Mouse (Mus musculus) thymus, postnatal 10 days (tissue): ENCODE results near the gene Zfp868.
"Not testable (repeated sequence)": the region's sequence is repeated elsewhere in the genome, so short reads cannot be mapped to it uniquely, and the experiment has no call there.

Experiments used
- DNase-seq, 2 experiments: peaks; one replicate each; pipeline ENCODE4 v3.0.0; 2021; ENCODE audit warnings: low spot score in 2 of 2

The Zfp868 gene

DNA sequence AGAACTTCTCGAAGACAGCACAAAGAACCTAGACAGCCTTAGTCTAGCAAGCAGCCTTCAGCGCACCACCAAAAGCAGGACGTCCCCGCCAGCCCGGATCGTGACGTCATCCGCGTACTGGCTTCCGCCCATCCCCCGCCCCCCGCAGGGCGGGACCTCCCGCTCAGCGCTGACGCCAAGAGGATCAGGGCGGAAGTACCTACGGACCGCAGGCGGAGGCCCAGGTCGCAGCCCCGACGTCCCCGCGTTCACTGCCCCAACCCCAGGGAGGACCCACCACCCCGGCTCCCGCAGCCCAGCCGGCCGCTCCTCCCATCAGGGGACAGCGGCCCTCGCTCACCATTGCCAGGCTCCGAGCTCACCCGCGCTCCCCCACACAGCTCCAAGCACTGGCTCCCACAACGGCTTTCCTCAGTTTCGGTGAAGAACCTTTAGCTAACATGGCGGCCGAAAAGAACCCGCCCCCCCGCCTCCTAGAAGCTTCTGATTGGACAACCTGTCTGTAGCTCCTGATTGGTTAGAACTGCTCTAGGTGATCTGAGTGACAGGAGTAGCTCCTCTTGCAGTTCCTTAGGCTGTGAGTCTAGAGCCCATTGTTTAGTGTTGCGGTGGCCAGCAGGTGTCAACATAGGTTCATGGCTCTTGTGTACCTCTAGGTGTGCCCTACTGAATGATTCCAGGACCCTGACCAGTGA lies at the start of gene Zfp868:
Zfp868 (minus strand) TSS at position 454 of the 695 bp plus-strand sequence.
- peak; percentile 98 to 99 for DNase-seq

DNA sequence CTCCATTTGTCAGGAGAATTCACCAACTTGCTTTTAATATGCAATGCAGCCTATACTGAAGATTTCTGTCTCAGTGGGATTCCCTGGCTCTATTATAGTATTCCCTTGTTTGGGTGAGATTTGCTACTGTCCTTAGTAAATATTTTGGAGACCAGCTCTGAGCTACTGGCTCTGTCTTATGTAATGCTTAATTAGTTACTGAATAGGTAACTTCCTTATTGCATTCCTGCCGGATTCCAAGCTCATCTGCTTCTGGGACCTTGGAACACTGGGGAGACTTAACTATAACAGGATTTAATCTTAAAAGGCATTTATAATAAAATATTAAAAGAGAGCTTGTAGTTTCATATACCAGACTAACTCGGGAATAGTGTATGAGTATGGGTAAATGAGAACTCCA lies 39.7 kb upstream of the Zfp868 start:
- DNase-seq = not testable (repeated sequence)

DNA sequence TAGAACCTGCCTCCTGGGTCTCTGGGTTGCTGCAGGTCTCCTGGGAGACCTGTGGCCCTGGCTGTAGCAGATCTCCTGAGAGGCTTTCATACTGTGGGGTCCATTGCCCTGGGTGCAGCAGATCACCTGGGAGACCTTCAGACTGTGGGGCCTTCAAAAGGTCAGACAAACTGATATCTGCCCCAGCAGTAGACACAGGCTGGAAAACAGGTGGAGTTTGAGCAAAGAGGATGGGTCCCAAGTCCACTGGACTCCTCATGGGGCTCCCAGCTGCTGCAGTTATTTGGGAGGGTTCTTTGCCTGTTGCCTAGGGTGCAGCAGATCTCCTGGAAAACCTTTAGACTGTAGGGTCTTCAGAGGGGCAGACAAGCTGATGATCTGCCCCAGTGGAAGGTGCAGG lies 35.9 kb upstream of the Zfp868 start:
- no peak for DNase-seq

DNA sequence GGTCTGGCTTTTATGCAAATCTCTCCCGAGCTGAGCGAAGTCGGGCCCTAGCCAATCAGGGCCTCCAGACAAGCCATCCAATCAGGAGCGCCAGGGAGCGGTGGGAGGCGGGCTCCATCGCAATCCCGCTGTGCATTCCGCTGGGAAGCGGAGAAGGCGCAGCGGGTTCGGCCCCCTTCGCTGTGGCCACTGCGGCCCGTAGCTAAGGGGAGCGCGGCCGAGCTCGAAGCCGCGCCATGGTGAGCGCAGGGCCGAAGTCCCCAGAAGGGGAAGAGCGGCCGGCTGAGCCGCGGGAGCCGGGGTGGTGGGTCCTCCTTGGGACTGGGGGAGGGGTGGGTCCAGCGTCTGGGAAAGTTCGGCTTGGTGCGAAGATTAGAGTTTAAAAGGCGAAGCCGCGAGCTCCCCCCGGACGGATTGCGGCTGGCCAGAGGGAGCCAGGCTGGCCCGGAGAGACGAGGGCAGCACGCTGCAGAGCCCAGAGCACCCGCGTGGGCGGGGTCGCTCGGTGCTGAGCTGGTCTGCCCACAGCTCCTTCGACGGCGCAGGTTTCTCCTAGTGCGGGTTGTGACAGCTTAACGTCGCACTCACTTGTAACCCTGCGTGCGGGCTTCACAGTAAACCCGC lies 29.1 kb upstream of the Zfp868 start, which contains the start of gene Zfp964:
Zfp964 (plus strand) TSS at position 122 of the 624 bp plus-strand sequence.
- peak; percentile 67 to 71 for DNase-seq

DNA sequence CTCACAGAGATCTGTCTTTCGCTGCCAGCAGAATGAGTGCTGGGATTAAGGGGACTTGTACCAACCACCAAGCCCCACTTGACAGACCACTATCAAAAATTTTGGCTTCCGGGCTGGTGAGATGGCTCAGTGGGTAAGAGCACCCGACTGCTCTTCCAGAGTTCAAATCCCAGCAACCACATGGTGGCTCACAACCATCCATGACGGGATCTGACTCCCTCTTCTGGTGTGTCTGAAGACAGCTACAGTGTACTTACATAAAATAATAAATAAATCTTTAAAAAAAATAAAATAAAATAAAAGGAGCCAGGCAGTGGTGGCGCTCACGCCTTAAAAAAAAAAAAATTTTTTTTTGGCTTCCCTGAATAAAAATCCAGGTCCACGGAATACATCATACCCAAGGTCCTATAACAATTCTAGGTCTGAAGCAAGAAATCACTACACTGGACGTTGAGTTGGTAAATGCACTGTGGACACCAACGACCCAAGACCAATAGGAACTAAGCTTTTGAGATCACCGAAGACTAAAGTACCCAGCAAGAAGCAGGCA lies 28.5 kb upstream of the Zfp868 start:
- DNase-seq = no peak

DNA sequence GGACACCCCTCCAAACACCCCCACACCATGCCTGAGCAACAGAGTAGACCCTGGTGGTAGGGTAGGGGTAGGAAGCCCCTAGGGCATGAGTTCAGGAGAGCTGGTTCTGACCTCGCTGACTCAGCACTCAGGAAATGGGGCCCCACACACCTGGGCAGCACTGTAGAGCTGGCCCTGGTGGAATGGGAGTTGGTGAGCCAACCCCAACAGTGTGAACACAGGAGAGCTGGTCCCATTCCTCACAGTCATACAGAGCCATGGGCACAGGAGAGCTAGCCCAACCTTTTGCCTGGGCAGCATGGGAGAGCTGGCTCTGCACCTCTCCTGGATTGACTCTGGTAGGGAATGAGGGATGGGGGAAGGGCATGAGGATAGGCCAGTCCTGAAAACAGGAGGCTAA lies 7.3 kb downstream of the Zfp868 start:
- no peak for DNase-seq

DNA sequence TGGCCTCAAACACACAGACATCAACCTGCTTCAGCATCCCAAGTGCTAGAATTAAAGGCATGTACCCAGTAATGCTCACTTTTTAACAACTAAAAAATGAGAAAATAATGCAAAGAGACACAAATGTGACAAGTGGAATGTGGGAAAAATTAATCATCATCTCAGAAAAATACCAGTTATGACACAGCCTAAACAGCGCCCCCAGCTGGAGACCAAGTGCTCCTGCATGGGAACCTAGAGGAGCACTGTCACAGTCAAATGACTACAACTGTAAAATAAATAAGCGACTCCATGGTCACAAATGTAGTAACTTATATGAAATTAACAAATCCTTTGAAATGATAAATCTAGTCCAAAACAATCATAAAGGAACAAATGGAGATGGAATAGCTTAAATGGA lies 10.7 kb downstream of the Zfp868 start:
- DNase-seq = no peak

DNA sequence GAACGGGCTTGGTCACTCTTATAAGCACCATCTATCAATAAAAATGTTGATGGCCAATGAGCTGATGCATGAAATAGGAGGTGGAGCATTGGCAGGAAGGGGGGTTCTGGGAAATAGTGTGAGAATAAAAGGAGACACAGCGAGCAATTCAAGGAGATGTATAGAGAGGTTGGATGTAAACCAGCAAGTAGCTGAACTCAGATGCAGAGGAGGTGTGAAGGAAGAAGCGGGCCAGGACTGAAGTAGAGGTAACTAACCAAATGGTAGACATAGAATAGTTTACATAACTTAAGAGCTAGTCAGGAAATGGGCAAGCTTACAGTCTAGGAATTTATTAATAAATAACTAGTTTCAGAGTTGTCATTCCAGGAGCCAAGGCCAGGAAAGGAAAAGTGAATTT lies 27.8 kb downstream of the Zfp868 start:
- DNase-seq = not testable (repeated sequence)

DNA sequence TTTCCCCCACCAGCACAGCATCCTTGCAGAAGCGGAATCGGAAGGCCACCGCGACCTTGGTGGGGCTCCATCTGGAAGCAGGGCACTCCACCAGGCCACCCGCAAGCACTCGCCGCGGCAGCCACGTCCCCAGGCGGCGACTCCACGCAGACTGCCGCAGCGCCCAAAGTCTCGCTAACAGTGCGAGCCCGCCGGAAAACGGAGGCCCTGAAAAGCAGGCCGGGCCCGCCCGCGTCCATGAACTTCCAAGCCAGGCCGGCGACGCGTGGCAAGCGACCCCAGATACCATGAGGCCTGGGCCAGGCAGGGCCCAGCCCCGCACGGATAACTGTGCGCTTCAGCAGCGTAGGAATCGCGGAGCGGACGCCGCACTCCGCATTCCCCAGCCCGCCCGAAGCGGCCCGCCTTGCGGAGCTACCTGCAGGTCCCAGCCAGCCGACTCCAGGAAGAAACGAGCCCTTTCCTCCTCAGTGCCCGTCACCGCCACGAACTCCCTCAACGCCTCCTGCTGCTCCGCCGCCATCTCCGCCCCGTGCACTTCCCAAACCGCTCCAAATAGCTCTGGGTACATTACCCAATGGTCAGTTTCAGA lies 40.6 kb downstream of the Zfp868 start:
- peak in 1 of 2 experiments; percentile 13 for DNase-seq

DNA sequence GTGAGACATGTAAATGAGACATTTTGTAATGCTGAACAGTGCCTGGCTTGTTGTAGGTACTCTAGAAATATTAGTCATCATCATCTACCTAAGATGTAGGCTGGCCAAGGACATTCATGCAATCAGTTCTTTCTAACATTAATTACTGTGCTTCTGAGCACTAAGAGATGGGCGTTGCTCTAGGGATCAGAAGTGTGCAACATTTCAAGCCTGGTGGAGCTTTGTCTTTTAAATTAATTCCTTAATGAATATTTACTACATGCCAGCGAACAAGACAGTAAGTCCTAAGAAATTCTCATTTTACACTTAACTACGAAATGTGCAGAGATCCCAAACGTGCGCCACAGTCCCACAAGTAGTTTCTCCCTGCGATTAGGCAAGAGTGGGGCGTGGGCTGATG lies 41.1 kb downstream of the Zfp868 start:
- DNase-seq = not testable (repeated sequence)
